Mouse (Mus musculus): ENCODE measurements at regions not wholly inside any gene's neighbourhood (a gene's known extent, or its start where the extent isn't known, plus 50 kb on each side); places are given as distances from the start of the nearest gene placed in this dataset.

GRCm38 (mm10) chr12:117351900-117352299 lies 164.4 kb upstream of the Rapgef5 start:
- no peak for DNase-seq (ENCODE audit: low read depth in 3 of 3, low spot score in 3 of 3)
- ATAC-seq (ENCODE audit: insufficient read depth) = no peak
- no peak overlapping the region for H3K27ac ChIP-seq
- no peaks in the 10 kb centered on the region for H3K27me3 ChIP-seq (ENCODE audit: control insufficient read depth, insufficient read depth, low read length)
- H3K4me3 ChIP-seq (ENCODE audit: insufficient read depth in 1 of 2, low read depth in 2 of 2, low read length in 2 of 2) = no peak overlapping the region
- H3K4me1 ChIP-seq (replicated peaks; ENCODE audit: control insufficient read depth in 2 of 2, insufficient read depth in 2 of 2, low read length in 1 of 2) = no peaks in the 10 kb centered on the region
- no peaks in the 10 kb centered on the region for H3K36me3 ChIP-seq (replicated peaks; ENCODE audit: control insufficient read depth, insufficient read depth, low read depth)
- H3K9me3 ChIP-seq (ENCODE audit: control insufficient read depth, low read length) = no peaks in the 10 kb centered on the region
- H3K4me2 ChIP-seq (ENCODE audit: low read depth) = no peak overlapping the region
- H3K9ac ChIP-seq (replicated peaks) = no peak overlapping the region
- TF ChIP-seq EP300 (IDR thresholded peaks at IDR 0.05; ENCODE audit: low read depth) (no peak), CTCF (IDR thresholded peaks at IDR 0.05; ENCODE audit: low read depth) (no peak)
- 21% methylated on average over 5 of the region's 5 CpGs for WGBS (ENCODE audit: insufficient replicate concordance)

DNA sequence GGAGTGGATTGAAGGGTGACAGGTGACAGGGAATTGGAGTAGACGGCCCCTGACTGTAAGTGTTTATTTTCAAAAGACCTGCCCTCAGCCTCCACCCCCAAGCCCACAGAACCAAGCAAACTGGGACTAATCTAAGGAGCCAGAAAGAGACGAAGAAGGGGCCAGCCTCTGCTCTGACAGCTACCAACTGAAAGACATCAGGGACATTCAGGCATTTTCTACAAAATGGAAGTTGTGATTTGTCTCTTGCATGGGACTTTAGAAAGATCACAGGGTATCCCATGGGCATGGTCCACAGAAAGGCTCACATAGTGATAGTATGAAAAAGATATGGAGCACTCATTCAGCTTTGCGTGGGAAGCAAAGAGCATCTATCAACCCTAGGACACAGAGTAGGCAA lies 163.8 kb upstream of the Rapgef5 start:
- DNase-seq (ENCODE audit: low read depth in 3 of 3, low spot score in 3 of 3) = no peak
- Histone ChIP-seq H3K9me3 (ENCODE audit: control insufficient read depth, low read length) (no peaks in the 10 kb centered on the region), H3K36me3 (replicated peaks; ENCODE audit: control insufficient read depth, insufficient read depth, low read depth) (no peaks in the 10 kb centered on the region), H3K4me1 (replicated peaks; ENCODE audit: control insufficient read depth in 2 of 2, insufficient read depth in 2 of 2, low read length in 1 of 2) (no peaks in the 10 kb centered on the region), H3K4me2 (ENCODE audit: low read depth) (no peak overlapping the region), H3K27ac (no peak overlapping the region), H3K4me3 (ENCODE audit: insufficient read depth in 1 of 2, low read depth in 2 of 2, low read length in 2 of 2) (no peak overlapping the region), H3K27me3 (ENCODE audit: control insufficient read depth, insufficient read depth, low read length) (no peaks in the 10 kb centered on the region), H3K9ac (replicated peaks) (no peak overlapping the region)
- ATAC-seq (ENCODE audit: insufficient read depth) = no peak
- WGBS (ENCODE audit: insufficient replicate concordance) = 37% methylated on average over 3 of the region's 3 CpGs
- no peak for TF ChIP-seq EP300 (IDR thresholded peaks at IDR 0.05; ENCODE audit: low read depth)
- no peak for TF ChIP-seq CTCF (IDR thresholded peaks at IDR 0.05; ENCODE audit: low read depth)

DNA sequence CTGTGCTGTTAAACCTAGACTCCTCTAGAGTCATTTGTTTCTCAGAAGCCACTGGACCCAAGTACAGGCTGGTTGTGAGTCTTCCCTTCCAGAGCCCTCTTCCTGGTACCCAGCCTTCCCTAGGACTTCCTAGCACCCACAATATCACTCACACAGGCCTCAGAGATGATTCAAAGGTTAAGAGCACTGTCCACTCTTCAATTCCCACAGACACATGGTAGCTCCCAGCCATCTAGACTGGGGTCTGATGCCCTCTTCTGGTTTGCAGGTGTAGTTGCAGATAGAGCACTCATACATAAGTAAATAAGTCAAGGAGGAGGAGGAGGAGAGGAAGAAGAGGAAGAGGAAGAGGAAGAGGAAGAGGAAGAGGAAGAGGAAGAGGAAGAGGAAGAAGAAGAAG lies 163.3 kb upstream of the Rapgef5 start:
- TF ChIP-seq CTCF (IDR thresholded peaks at IDR 0.05; ENCODE audit: low read depth) (peak; percentile 44), EP300 (IDR thresholded peaks at IDR 0.05; ENCODE audit: low read depth) (no peak)
- no peak overlapping the region for H3K4me3 ChIP-seq (ENCODE audit: insufficient read depth in 1 of 2, low read depth in 2 of 2, low read length in 2 of 2)
- no peak overlapping the region for H3K27ac ChIP-seq
- no peaks in the 10 kb centered on the region for H3K36me3 ChIP-seq (replicated peaks; ENCODE audit: control insufficient read depth, insufficient read depth, low read depth)
- H3K27me3 ChIP-seq (ENCODE audit: control insufficient read depth, insufficient read depth, low read length) = no peaks in the 10 kb centered on the region
- ATAC-seq (ENCODE audit: insufficient read depth) = no peak
- no peaks in the 10 kb centered on the region for H3K9me3 ChIP-seq (ENCODE audit: control insufficient read depth, low read length)
- no peaks in the 10 kb centered on the region for H3K4me1 ChIP-seq (replicated peaks; ENCODE audit: control insufficient read depth in 2 of 2, insufficient read depth in 2 of 2, low read length in 1 of 2)
- H3K9ac ChIP-seq (replicated peaks) = no peak overlapping the region
- no peak overlapping the region for H3K4me2 ChIP-seq (ENCODE audit: low read depth)
- DNase-seq (ENCODE audit: low read depth in 3 of 3, low spot score in 3 of 3) = no peak

GRCm38 (mm10) chr12:117357811-117358210 lies 158.5 kb upstream of the Rapgef5 start:
- ATAC-seq (ENCODE audit: insufficient read depth) = no peak
- Histone ChIP-seq H3K36me3 (replicated peaks; ENCODE audit: control insufficient read depth, insufficient read depth, low read depth) (no peaks in the 10 kb centered on the region), H3K4me3 (ENCODE audit: insufficient read depth in 1 of 2, low read depth in 2 of 2, low read length in 2 of 2) (no peak overlapping the region), H3K9ac (replicated peaks) (no peak overlapping the region), H3K4me1 (replicated peaks; ENCODE audit: control insufficient read depth in 2 of 2, insufficient read depth in 2 of 2, low read length in 1 of 2) (no peaks in the 10 kb centered on the region), H3K9me3 (ENCODE audit: control insufficient read depth, low read length) (no peaks in the 10 kb centered on the region), H3K27ac (no peak overlapping the region), H3K4me2 (ENCODE audit: low read depth) (no peak overlapping the region), H3K27me3 (ENCODE audit: control insufficient read depth, insufficient read depth, low read length) (no peaks in the 10 kb centered on the region)
- TF ChIP-seq CTCF (IDR thresholded peaks at IDR 0.05; ENCODE audit: low read depth) (no peak), EP300 (IDR thresholded peaks at IDR 0.05; ENCODE audit: low read depth) (no peak)
- 76% methylated on average over 2 of the region's 2 CpGs for WGBS (ENCODE audit: insufficient replicate concordance)
- DNase-seq (ENCODE audit: low read depth in 3 of 3, low spot score in 3 of 3) = no peak

GRCm38 (mm10) chr12:117358891-117359290 lies 157.4 kb upstream of the Rapgef5 start:
- ATAC-seq (ENCODE audit: insufficient read depth) (no peak), DNase-seq (ENCODE audit: low read depth in 3 of 3, low spot score in 3 of 3) (no peak)
- Histone ChIP-seq H3K27ac (no peak overlapping the region), H3K27me3 (ENCODE audit: control insufficient read depth, insufficient read depth, low read length) (no peaks in the 10 kb centered on the region), H3K4me3 (ENCODE audit: insufficient read depth in 1 of 2, low read depth in 2 of 2, low read length in 2 of 2) (no peak overlapping the region), H3K9ac (replicated peaks) (no peak overlapping the region), H3K9me3 (ENCODE audit: control insufficient read depth, low read length) (no peaks in the 10 kb centered on the region), H3K4me2 (ENCODE audit: low read depth) (no peak overlapping the region), H3K36me3 (replicated peaks; ENCODE audit: control insufficient read depth, insufficient read depth, low read depth) (no peaks in the 10 kb centered on the region), H3K4me1 (replicated peaks; ENCODE audit: control insufficient read depth in 2 of 2, insufficient read depth in 2 of 2, low read length in 1 of 2) (no peaks in the 10 kb centered on the region)
- 58% methylated on average over 3 of the region's 3 CpGs for WGBS (ENCODE audit: insufficient replicate concordance)
- no peak for TF ChIP-seq EP300 (IDR thresholded peaks at IDR 0.05; ENCODE audit: low read depth)
- TF ChIP-seq CTCF (IDR thresholded peaks at IDR 0.05; ENCODE audit: low read depth) = no peak

DNA sequence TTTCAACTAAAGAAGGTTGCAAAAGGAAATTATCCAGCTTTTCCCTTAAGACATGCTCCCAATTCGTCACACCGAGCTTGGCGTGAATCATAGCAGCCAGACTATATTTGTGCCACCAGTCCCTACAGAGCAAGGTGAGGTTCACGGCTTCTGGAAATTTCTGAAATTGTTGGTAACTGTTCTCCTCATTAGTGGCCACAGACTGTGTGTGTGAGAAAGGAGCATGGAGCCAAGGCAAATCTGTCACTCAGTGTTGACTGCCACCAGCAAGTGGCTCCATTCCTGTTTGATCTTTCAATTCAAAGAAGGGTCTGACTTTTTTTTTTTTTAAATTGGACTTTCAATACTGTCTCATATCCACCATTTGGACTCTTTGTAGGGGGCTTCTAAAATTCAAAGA lies 156.1 kb upstream of the Rapgef5 start:
- ATAC-seq (ENCODE audit: insufficient read depth) = no peak
- Histone ChIP-seq H3K27ac (no peak overlapping the region), H3K9ac (replicated peaks) (no peak overlapping the region), H3K9me3 (ENCODE audit: control insufficient read depth, low read length) (no peaks in the 10 kb centered on the region), H3K4me3 (ENCODE audit: insufficient read depth in 1 of 2, low read depth in 2 of 2, low read length in 2 of 2) (no peak overlapping the region), H3K36me3 (replicated peaks; ENCODE audit: control insufficient read depth, insufficient read depth, low read depth) (no peaks in the 10 kb centered on the region), H3K4me1 (replicated peaks; ENCODE audit: control insufficient read depth in 2 of 2, insufficient read depth in 2 of 2, low read length in 1 of 2) (no peaks in the 10 kb centered on the region), H3K4me2 (ENCODE audit: low read depth) (no peak overlapping the region), H3K27me3 (ENCODE audit: control insufficient read depth, insufficient read depth, low read length) (no peaks in the 10 kb centered on the region)
- no peak for DNase-seq (ENCODE audit: low read depth in 3 of 3, low spot score in 3 of 3)
- TF ChIP-seq EP300 (IDR thresholded peaks at IDR 0.05; ENCODE audit: low read depth) = no peak
- TF ChIP-seq CTCF (IDR thresholded peaks at IDR 0.05; ENCODE audit: low read depth) = no peak
- 61% methylated on average over 4 of the region's 4 CpGs for WGBS (ENCODE audit: insufficient replicate concordance)
